Mouse (Mus musculus) C2C12 (cell line): Measurements from ENCODE around the gene Psrc1. TPM values are rescaled to one million over a fixed set of nuclear protein-coding genes. Genes with fewer than 3 reads are reported as not detected.

ENCODE experiments used
- H3K27me3 ChIP-seq: one replicate; pipeline ENCODE4 v1.6.1; 2011; ENCODE audit not compliant: control insufficient read depth, insufficient read depth, insufficient read length
- H3K36me3 ChIP-seq: one replicate; pipeline ENCODE4 v1.6.1; 2011; ENCODE audit not compliant: control insufficient read depth, insufficient read depth
- H3K4me3 ChIP-seq: one replicate; pipeline ENCODE4 v1.5.1; 2011; ENCODE audit warnings: mild to moderate bottlenecking, control low read depth; ENCODE audit not compliant: poor library complexity, insufficient read depth, severe bottlenecking
- H3K79me2 ChIP-seq: one replicate; pipeline ENCODE4 v1.6.1; 2011; ENCODE audit not compliant: control insufficient read depth, insufficient read depth
- H3K79me3 ChIP-seq: one replicate; pipeline ENCODE4 v1.6.1; 2011; ENCODE audit warnings: low read depth, control low read depth
- H3ac ChIP-seq: one replicate; pipeline ENCODE3; 2011; ENCODE audit warnings: low read depth; ENCODE audit not compliant: control insufficient read depth, insufficient read length
- CEBPB ChIP-seq: IDR thresholded peaks from one replicate; pipeline ENCODE4 v1.6.1; 2011; ENCODE audit warnings: low read depth, mild to moderate bottlenecking, control low read depth, moderate library complexity
- CTCF ChIP-seq: IDR thresholded peaks from one replicate; pipeline ENCODE4 v1.5.1; 2011; ENCODE audit not compliant: control insufficient read depth, insufficient read depth, insufficient read length
- FOSL1 ChIP-seq: IDR thresholded peaks from one replicate; pipeline ENCODE4 v1.8.0; 2011; ENCODE audit warnings: mild to moderate bottlenecking, low read length; ENCODE audit not compliant: poor library complexity, insufficient read depth, severe bottlenecking
- MAX ChIP-seq: IDR thresholded peaks from one replicate; pipeline ENCODE4 v1.6.1; 2011; ENCODE audit warnings: mild to moderate bottlenecking, control low read depth
- MYOD1 ChIP-seq: IDR thresholded peaks from one replicate; pipeline ENCODE4 v1.6.1; 2011; ENCODE audit warnings: low read depth; ENCODE audit not compliant: control insufficient read depth, insufficient read length
- MYOG ChIP-seq: IDR thresholded peaks from one replicate; pipeline ENCODE4 v1.6.1; 2011; ENCODE audit not compliant: control insufficient read depth, insufficient read length; ENCODE audit errors: extremely low read depth
- USF1 ChIP-seq: IDR thresholded peaks from one replicate; pipeline ENCODE4 v1.6.1; 2011; ENCODE audit warnings: low read depth, mild to moderate bottlenecking, control low read depth, moderate library complexity
- polyA plus RNA-seq: library from polyadenylated mRNA; unstranded; fragments of >200 nt; fragmentation: generic; extraction: Trizol; gene quantifications from one replicate; pipeline ENCODE4 v1.2.1, GENCODE M21; 2012; ENCODE audit warnings: missing spikeins

Psrc1 gene
- polyA plus RNA-seq, 1 experiment = 27.9 TPM

GRCm38 (mm10) chr3:108436380-108436714, 52.7 kb downstream of the Psrc1 start:
- Histone ChIP-seq H3K27me3 (no peaks in the 10 kb centered on the region), H3ac (no peak overlapping the region), H3K79me2 (peaks cover 55% of the 10 kb centered on the region), H3K79me3 (peaks cover 43% of the 10 kb centered on the region), H3K36me3 (peaks cover 81% of the 10 kb centered on the region), H3K4me3 (no peak overlapping the region)
- TF ChIP-seq FOSL1 (no peak), MAX (no peak), USF1 (no peak), CEBPB (no peak), MYOD1 (no peak), CTCF (no peak), MYOG (no peak)

Other genes with a start within 250 kb of the Psrc1 start
- gene Gnai3, start 237.7 kb upstream of the Psrc1 start, polyA plus RNA-seq = 28.8 TPM
- 0.01 TPM for gene Gpr61, start 229.0 kb upstream of the Psrc1 start, polyA plus RNA-seq
- 1.9 TPM for gene Amigo1, start 197.5 kb upstream of the Psrc1 start, polyA plus RNA-seq
- 1.7 TPM for gene Cyb561d1, start 182.6 kb upstream of the Psrc1 start, polyA plus RNA-seq
- gene Atxn7l2, start 172.9 kb upstream of the Psrc1 start, polyA plus RNA-seq = 6.8 TPM
- gene Sypl2, start 157.2 kb upstream of the Psrc1 start, polyA plus RNA-seq = not detected
- gene Psma5, start 126.9 kb upstream of the Psrc1 start, polyA plus RNA-seq = 289 TPM
- 0.41 TPM for gene Sort1, start 99.8 kb upstream of the Psrc1 start, polyA plus RNA-seq
- not detected for gene Mybphl, start 18.9 kb upstream of the Psrc1 start, polyA plus RNA-seq
- not detected for gene Celsr2, start 31.7 kb downstream of the Psrc1 start, polyA plus RNA-seq
- gene Sars, start 61.4 kb downstream of the Psrc1 start, polyA plus RNA-seq = 272 TPM
- gene 1700013F07Rik, start 150.3 kb downstream of the Psrc1 start, polyA plus RNA-seq = not detected
- gene 5330417C22Rik, start 152.7 kb downstream of the Psrc1 start, polyA plus RNA-seq = 0.01 TPM
- gene Tmem167b, start 178.6 kb downstream of the Psrc1 start, polyA plus RNA-seq = 13.0 TPM
- 12.3 TPM for gene Taf13, start 187.9 kb downstream of the Psrc1 start, polyA plus RNA-seq
- gene Wdr47, start 207.4 kb downstream of the Psrc1 start, polyA plus RNA-seq = 3.4 TPM